Mouse (Mus musculus) spleen, postnatal 10 days (tissue): ENCODE results near the gene Impad1.

ENCODE experiments used
- DNase-seq, 2 experiments: peaks; one replicate each; pipeline ENCODE4 v3.0.0; 2021 to 2022; ENCODE audit warnings: low spot score in 2 of 2

Impad1 gene

DNA sequence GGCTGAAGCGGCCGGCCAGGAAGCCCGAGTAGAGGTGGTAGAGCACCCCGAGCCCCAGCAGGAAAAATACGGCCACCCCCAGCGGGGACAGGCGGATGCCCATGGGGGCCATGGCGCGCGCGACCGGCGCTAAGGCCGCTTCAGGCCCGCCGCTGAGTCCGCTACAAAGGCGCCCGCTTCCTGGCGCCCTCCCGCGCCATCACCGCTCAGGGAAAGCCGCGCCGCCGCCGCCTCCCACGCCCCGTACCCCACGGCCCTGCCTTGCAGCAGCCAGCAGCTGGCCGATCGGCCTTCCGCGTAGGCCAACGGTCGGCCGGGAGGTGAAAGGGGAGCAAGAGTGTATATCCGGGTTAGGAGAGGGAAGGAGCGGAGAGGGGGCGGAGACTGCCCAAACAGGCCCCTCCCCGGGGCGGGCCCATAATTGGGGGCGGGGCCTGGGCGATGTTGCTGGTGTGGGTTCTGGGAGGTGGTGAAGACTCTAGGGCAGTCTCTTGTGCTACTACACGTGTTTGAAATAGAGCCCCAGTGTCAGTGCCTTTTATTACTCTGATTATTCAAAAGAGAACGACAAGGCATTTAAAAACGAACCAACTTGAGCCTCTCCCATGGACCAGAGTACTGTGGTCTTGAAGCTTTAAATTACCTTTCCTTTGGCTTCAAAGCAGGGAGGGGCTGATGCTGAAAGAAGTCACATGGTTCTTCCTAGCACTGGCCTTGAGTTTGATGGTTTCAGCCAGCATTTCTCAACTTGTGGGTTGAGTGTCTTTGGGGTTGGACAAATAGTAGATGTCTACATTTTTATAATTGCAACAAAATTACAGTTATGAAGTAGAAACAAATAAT, at the start of gene Impad1:
TSS of gene Impad1 (minus strand) at position 364 of the 843 bp plus-strand sequence.
- peak; percentile 83 to 88 for DNase-seq

- DNase-seq = no peak
Measured at GRCm38 (mm10) chr4:4840145-4840544, 47.0 kb upstream of the Impad1 start.

GRCm38 (mm10) chr4:4833789-4834295, 40.7 kb upstream of the Impad1 start:
- no peak for DNase-seq

- no peak for DNase-seq
Measured at GRCm38 (mm10) chr4:4828131-4828530, 35.0 kb upstream of the Impad1 start.

DNA sequence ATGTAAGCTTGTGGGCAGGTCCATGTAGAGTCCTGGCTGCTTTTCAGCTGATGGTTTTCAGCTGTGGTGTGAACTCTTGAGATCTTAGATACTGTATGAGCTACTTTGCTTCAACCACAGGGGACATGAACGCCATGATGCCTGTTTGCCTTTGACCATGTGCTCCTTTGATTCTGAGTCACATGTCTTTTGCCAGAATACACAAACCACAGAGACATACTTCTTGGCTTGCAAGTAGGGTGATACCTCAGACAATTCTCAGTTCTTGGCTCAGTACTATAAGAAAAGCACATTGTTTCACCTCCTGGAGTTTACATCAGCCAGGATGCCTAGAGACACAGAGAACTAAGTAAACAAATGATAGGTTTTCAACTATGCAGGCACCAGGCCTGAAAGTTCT, 29.0 kb upstream of the Impad1 start:
- no peak for DNase-seq

GRCm38 (mm10) chr4:4792141-4792991, 789 bp downstream of the Impad1 start:
- peak; percentile 62 to 66 for DNase-seq

DNA sequence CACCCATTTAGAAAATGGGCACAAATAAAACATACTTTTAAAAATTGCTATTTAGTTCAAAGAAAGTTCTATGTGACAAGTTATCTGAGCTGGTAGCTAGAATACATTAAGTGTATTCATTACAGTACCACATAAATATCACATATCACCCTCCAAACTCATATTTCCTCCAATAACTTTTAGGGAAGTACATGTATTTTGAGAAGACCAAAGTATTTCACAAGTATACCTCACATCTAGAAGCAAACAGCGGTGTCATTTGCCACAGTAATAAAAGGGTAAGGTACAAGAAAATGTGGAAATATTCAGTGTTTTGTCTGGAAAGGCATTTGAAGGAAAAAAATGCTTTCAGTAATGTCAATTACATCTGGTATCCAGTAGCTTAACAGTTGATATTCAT, 2.0 kb downstream of the Impad1 start:
- DNase-seq = no peak

GRCm38 (mm10) chr4:4785169-4785568, 8.0 kb downstream of the Impad1 start:
- no peak for DNase-seq

- DNase-seq = no peak
Measured at GRCm38 (mm10) chr4:4784305-4784704, 8.8 kb downstream of the Impad1 start.

DNA sequence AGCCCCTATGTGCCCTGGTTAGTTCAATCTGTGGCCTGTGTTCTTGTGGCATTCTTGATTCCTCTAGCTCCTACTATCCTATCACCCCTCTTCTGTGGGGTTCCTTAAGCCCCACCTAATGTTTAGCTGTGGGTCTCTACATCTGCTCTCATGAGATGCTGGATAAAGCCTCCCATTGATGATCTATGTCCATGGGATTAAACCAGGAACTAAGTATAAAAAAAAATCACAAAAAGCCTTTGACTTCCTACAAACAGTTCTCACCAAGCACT, 9.5 kb downstream of the Impad1 start:
- DNase-seq = no peak

DNA sequence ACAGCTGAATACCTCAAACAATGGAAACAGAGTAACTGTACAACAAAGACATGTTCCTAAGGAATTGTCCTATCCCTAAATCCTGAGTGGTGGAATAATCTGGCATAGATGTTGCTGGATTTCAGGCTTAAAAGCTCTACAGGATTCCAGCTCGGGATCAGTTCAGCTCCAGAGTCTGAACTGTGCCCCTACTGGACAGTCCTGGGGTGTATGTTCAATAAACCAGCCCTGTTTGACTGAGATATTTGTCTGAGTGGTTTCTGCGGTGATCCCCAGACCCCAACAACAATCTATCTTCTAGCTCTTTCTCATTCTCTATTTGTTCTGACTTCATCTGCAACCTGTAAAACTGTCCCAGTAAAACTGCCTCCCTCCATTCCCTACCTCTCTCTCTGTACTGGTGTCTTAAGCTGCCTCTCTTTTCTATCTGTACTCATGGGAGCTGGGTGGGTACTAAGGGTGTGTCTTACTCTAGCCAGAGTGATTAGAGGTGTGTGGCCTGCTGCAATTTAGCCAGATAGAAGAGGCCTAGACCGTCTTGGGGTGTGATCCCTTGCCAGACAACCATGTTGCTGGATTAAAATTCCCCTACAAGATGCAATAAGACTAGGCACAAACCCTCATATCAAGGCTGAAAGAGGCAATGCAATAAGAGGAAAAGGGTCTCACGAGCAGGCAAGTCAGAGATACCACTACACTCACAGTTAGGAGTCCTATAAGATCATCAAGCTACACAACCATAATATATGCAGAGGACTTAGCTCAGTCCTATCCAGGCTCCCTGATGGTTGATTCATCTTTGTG, 10.1 kb downstream of the Impad1 start:
- no peak for DNase-seq

DNA sequence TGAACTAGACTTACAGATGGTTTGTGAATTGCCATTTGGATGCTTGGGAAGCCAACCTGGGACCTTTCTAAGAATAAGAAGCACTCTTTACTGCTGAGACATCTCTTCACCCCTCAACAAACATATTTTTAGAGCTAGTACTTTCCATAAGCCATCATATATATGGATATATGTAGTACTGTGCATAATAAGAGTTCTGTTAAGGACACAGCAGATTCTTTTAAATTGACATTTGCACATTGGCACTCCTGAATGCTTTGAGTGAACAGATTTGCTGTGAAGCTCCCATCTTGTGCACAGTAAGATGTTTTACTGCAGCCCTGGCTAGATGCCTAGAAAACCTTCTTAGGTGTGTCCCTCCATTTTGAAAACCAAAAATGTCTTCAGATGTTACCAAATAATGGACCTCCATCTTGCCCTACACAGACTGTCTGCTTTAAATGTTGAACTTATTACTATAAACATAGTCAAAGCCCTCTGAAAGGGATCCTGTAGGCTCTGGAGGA, 13.8 kb downstream of the Impad1 start:
- no peak for DNase-seq

DNA sequence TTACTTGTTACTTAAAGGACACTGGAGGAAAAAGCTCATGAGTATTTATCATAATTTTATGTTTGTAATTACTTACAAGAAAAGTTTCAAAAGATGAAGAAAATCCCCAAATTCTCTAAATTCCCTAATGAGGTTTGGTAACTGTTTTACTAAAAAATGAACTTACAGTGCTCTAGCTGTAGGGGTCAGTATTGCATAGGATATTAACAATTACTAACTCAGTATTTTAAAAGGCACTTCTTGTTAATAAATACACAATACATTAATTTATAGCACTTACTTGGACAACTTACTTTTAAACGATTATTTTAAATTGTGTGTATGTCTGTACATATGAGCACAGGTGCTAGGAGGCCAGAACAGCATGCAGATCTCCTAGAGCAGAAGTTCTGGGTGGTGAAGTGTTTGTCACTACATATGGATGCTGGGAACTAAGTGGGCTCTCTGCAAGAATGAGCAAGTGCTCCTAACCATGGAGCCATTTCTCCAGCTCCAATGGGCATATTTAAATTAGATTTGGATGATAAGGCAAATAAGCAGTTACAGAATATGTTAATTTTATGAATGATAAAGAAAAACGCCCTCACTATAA, 21.5 kb downstream of the Impad1 start:
- DNase-seq = no peak

DNA sequence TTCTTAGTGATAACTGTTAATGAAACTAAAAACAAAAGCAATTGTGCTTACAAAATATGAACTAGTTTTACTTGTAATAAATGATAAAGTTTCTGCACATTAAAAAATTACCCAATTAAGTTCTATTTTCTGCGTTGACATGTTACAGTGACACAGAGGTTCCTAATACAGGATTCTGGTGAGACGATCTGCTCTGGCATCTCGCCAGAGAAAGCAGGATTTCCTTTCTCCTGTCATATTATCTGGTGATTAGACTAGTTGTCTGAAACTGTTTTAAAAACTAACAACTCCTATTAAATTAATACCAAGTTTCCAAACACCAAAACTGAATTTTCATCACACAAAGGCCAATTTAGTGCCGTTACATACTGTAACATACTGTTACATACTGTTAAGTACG, 27.3 kb downstream of the Impad1 start:
- no peak for DNase-seq

DNA sequence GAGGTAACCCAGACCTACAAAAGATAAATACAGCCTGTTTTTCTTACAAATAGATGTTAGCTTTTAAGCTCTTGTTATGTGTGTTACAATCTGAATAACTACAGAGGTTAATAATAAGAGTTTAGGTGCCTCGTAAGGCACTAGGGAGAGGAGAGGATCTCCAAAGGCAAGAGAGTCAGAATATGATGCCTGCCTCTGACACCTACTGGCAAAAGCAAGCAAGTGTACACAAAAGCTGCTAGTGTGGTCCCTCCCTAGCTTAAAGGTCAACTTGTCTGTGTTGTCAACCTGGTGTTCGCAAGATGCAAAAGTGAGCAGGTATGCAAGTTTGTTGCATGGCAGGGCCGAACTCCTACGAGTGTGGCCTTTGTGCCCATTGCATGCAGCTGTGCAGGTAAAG, 34.8 kb downstream of the Impad1 start:
- DNase-seq = no peak

DNA sequence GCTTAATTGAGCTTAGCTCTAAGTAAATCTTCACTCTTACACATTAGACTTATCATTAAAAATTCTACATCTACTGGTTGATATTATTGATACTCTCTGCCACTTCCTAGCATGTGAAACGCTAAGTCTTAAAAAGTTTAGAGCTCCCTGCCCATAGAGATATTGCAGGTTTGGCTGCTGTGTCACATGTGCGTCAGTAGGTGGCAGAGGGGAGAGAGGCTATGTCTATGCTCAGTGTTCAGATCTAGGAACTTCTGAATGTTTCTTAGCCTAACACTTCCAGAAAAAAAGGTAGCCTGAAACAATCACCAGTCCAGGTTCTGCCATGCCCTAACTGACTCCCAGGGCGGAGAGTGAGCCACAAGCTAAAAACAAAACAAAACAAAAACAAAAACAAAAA, 63.7 kb downstream of the Impad1 start:
- DNase-seq = no peak

DNA sequence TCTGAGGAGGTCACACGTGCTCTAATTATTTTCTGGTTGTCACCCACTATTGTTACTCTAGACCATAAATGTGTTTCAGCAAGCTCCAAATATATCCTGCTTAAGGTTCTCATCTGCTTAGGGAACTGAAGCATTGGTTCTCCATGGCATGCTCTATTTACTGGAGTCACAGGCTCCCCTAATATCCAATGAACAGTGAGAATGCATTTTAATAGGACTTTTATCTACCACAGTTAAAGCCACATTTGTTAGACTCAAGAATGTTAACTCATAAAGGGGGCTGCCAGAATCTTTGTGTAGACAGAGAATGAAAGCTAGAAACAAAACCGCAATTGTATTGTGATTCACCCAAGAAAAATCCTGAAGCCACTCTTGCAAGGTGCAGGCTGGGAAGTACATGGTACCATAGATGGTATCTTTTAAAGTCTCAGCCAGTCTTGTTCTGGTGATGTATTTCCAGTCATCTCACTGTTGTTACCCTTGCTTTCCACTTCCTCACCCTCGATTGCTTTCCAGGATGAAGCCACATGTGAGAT, 66.8 kb downstream of the Impad1 start:
- DNase-seq = no peak

GRCm38 (mm10) chr4:4723821-4724220, 69.3 kb downstream of the Impad1 start:
- DNase-seq = no peak

- DNase-seq = no peak
Measured at GRCm38 (mm10) chr4:4722081-4722480, 71.1 kb downstream of the Impad1 start.

DNA sequence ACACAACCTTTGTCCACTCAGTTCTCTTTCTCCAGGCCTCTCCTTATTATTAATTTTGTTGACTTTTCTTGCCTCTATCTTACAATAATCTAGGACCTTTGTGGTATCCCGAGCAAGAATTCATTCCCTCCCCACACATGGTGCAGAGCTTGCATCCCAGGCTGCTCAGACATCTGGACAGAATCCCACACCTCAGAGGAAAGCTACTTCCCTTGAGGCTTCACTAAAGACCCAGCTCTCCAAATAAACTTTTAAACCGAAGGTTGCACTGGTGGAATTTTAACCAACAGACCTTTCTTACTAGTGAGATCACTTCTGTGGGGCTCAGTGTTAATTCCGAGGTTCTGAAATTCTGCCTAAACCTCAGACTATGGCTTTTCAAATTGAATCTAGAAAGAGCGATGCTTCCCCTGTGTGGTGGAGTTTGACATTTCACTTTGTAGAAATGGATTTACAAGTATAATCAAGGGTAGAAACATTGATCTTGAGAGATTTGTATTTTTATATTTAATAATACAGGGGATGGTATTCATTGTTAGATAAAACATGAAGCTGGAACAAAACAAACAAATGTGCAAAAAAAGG, 75.3 kb downstream of the Impad1 start:
- DNase-seq = no peak
